Mouse (Mus musculus) forebrain, embryonic 14.5 days (tissue): Measurements from ENCODE around the gene Tob1. TPM values are rescaled to one million over a fixed set of nuclear protein-coding genes. Genes with fewer than 3 reads are reported as not detected.

ENCODE experiments used
- ATAC-seq: fragments of 200-750 bp; cut with Nextera tagmentation; 2 replicates; pipeline ENCODE4 v1.8.0; 2017; ENCODE audit warnings: mild to moderate bottlenecking, moderate library complexity
- DNase-seq: peaks from one replicate; pipeline ENCODE4 v3.0.0-alpha.2; 2015; ENCODE audit warnings: low spot score
- H3K27ac ChIP-seq: fragments of 300-500 bp; sonication (generic); 2 replicates; pipeline ENCODE4 v1.5.1; 2014; ENCODE audit warnings: low read depth, mild to moderate bottlenecking, control low read depth, low read length, moderate library complexity
- H3K27me3 ChIP-seq: fragments of 300-500 bp; sonication (generic); replicated peaks from 2 replicates; pipeline ENCODE4 v1.6.1; 2014; ENCODE audit warnings: low read length, control low read depth, mixed read lengths; ENCODE audit not compliant: control insufficient read depth, insufficient read depth
- H3K36me3 ChIP-seq: fragments of 300-500 bp; sonication (generic); 2 replicates; pipeline ENCODE4 v1.6.1; 2014; ENCODE audit warnings: low read length, control low read depth; ENCODE audit not compliant: control insufficient read depth, insufficient read depth
- H3K4me1 ChIP-seq: fragments of 300-500 bp; sonication (generic); 2 replicates; pipeline ENCODE4 v1.6.1; 2014; ENCODE audit warnings: antibody characterized with exemption, low read length, control low read depth; ENCODE audit not compliant: control insufficient read depth, insufficient read depth
- H3K4me2 ChIP-seq: fragments of 300-500 bp; sonication (generic); 2 replicates; pipeline ENCODE4 v1.6.1; 2014; ENCODE audit warnings: mild to moderate bottlenecking, control low read depth, low read length
- H3K4me3 ChIP-seq: fragments of 300-500 bp; sonication (generic); 2 replicates; pipeline ENCODE4 v1.5.1; 2014; ENCODE audit warnings: low read depth, low read length, control low read depth
- H3K9ac ChIP-seq: fragments of 300-500 bp; sonication (generic); 2 replicates; pipeline ENCODE4 v1.6.1; 2014; ENCODE audit warnings: mild to moderate bottlenecking, low read length, control low read depth, moderate library complexity
- H3K9me3 ChIP-seq: fragments of 300-500 bp; sonication (generic); replicated peaks from 2 replicates; pipeline ENCODE4 v1.6.1; 2016; ENCODE audit warnings: low read length, control low read depth, mixed read lengths; ENCODE audit not compliant: control insufficient read depth
- WGBS: fragments of 180-500 bp; shearing (Covaris S2); extraction: QIAGEN DNeasy Blood & Tissue Kit; methylation state at CpG from one replicate; pipeline ENCODE4 v1.1.7; 2014; 5-methylcytosine and 5-hydroxymethylcytosine counted together
- polyA plus RNA-seq: library from polyadenylated mRNA; unstranded; fragments of >200 nt; fragmentation: Nextera tagmentation; extraction: Ambion mirVana; gene quantifications from 2 replicates; pipeline ENCODE4 v1.2.1, GENCODE M21; 2014

Gene Tob1
- polyA plus RNA-seq, 1 experiment from 2014 or later: 32.4 TPM

GRCm38 (mm10) chr11:94183671-94184070 is 27.6 kb upstream of the Tob1 start:
- Histone ChIP-seq H3K4me2 (no peak overlapping the region), H3K27ac (no peak overlapping the region), H3K36me3 (no peaks in the 10 kb centered on the region), H3K27me3 (no peaks in the 10 kb centered on the region), H3K4me3 (no peak overlapping the region), H3K9me3 (no peaks in the 10 kb centered on the region), H3K9ac (no peak overlapping the region), H3K4me1 (no peaks in the 10 kb centered on the region)
- WGBS: 82% methylated on average over 2 of the region's 2 CpGs
- ATAC-seq (no peak), DNase-seq (no peak)

- ATAC-seq (no peak), DNase-seq (no peak)
- H3K4me3 ChIP-seq: no peak overlapping the region
- no peaks in the 10 kb centered on the region for H3K36me3 ChIP-seq
- no peak overlapping the region; the same call in 1 of the 2 replicates for H3K27ac ChIP-seq
- no peaks in the 10 kb centered on the region for H3K9me3 ChIP-seq
- H3K4me1 ChIP-seq: no peaks in the 10 kb centered on the region
- WGBS: 77% methylated on average over 10 of the region's 10 CpGs
- H3K27me3 ChIP-seq: no peaks in the 10 kb centered on the region
- no peak overlapping the region for H3K4me2 ChIP-seq
- H3K9ac ChIP-seq: no peak overlapping the region
Observed at GRCm38 (mm10) chr11:94189579-94189978, 21.7 kb upstream of the Tob1 start.

- Histone ChIP-seq H3K27me3 (no peaks in the 10 kb centered on the region), H3K9me3 (no peaks in the 10 kb centered on the region), H3K36me3 (no peaks in the 10 kb centered on the region), H3K27ac (no peak overlapping the region), H3K4me1 (no peaks in the 10 kb centered on the region), H3K4me3 (no peak overlapping the region), H3K9ac (no peak overlapping the region), H3K4me2 (no peak overlapping the region)
- ATAC-seq (no peak), DNase-seq (no peak)
- WGBS: 88% methylated on average over 5 of the region's 5 CpGs
Observed at GRCm38 (mm10) chr11:94190665-94191064, 20.6 kb upstream of the Tob1 start.

- H3K27me3 ChIP-seq: no peaks in the 10 kb centered on the region
- no peak overlapping the region for H3K4me3 ChIP-seq
- no peak for DNase-seq
Observed at GRCm38 (mm10) chr11:94193109-94193508, 18.1 kb upstream of the Tob1 start.

GRCm38 (mm10) chr11:94196311-94196710 is 14.9 kb upstream of the Tob1 start:
- Histone ChIP-seq H3K4me1 (no peaks in the 10 kb centered on the region), H3K4me3 (no peak overlapping the region), H3K9ac (no peak overlapping the region), H3K27me3 (no peaks in the 10 kb centered on the region), H3K4me2 (no peak overlapping the region), H3K27ac (no peak overlapping the region), H3K9me3 (no peaks in the 10 kb centered on the region), H3K36me3 (no peaks in the 10 kb centered on the region)
- no peak for ATAC-seq
- 87% methylated on average over 3 of the region's 3 CpGs for WGBS
- DNase-seq: no peak

More at GRCm38 (mm10) chr11:94193109-94193508, 18.1 kb upstream of the Tob1 start:
- Histone ChIP-seq H3K36me3 (no peaks in the 10 kb centered on the region), H3K27ac (no peak overlapping the region), H3K4me1 (no peaks in the 10 kb centered on the region), H3K9me3 (no peaks in the 10 kb centered on the region), H3K9ac (no peak overlapping the region), H3K4me2 (no peak overlapping the region)
- ATAC-seq: no peak
- 72% methylated on average over 2 of the region's 2 CpGs for whole genome bisulfite sequencing

GRCm38 (mm10) chr11:94198405-94199146 is 12.7 kb upstream of the Tob1 start:
- H3K27me3 ChIP-seq: no peaks in the 10 kb centered on the region
- 90% methylated on average over 7 of the region's 7 CpGs for WGBS
- H3K4me2 ChIP-seq: no peak overlapping the region
- H3K27ac ChIP-seq: no peak overlapping the region
- DNase-seq (no peak), ATAC-seq (no peak)
- H3K9me3 ChIP-seq: no peaks in the 10 kb centered on the region
- H3K36me3 ChIP-seq: no peaks in the 10 kb centered on the region
- H3K9ac ChIP-seq: no peak overlapping the region
- H3K4me1 ChIP-seq: no peaks in the 10 kb centered on the region
- no peak overlapping the region for H3K4me3 ChIP-seq

- DNase-seq (no peak), ATAC-seq (no peak)
Observed at GRCm38 (mm10) chr11:94199771-94200170, 11.5 kb upstream of the Tob1 start.

GRCm38 (mm10) chr11:94200422-94200821 is 10.8 kb upstream of the Tob1 start:
- no peak for DNase-seq
- no peak for ATAC-seq
- 84% methylated on average over 4 of the region's 4 CpGs for WGBS
- Histone ChIP-seq H3K9me3 (no peaks in the 10 kb centered on the region), H3K4me2 (no peak overlapping the region), H3K27ac (no peak overlapping the region), H3K4me1 (no peaks in the 10 kb centered on the region), H3K4me3 (no peak overlapping the region), H3K36me3 (no peaks in the 10 kb centered on the region), H3K27me3 (no peaks in the 10 kb centered on the region), H3K9ac (no peak overlapping the region)

More at GRCm38 (mm10) chr11:94199771-94200170, 11.5 kb upstream of the Tob1 start:
- H3K27ac ChIP-seq: no peak overlapping the region
- no peaks in the 10 kb centered on the region for H3K9me3 ChIP-seq
- no peak overlapping the region for H3K4me3 ChIP-seq
- no peaks in the 10 kb centered on the region for H3K36me3 ChIP-seq
- H3K4me1 ChIP-seq: no peaks in the 10 kb centered on the region
- H3K27me3 ChIP-seq: no peaks in the 10 kb centered on the region
- WGBS: 80% methylated on average over 2 of the region's 2 CpGs
- no peak overlapping the region for H3K9ac ChIP-seq
- H3K4me2 ChIP-seq: no peak overlapping the region

GRCm38 (mm10) chr11:94202106-94202505 is 9.1 kb upstream of the Tob1 start:
- no peak overlapping the region for H3K4me2 ChIP-seq
- no peak overlapping the region for H3K27ac ChIP-seq
- no peak for DNase-seq
- no peak overlapping the region for H3K4me3 ChIP-seq
- no peak for ATAC-seq
- 95% methylated on average over 5 of the region's 5 CpGs for WGBS
- H3K4me1 ChIP-seq: no peaks in the 10 kb centered on the region
- H3K9ac ChIP-seq: no peak overlapping the region
- no peaks in the 10 kb centered on the region for H3K9me3 ChIP-seq
- no peaks in the 10 kb centered on the region for H3K27me3 ChIP-seq
- no peaks in the 10 kb centered on the region for H3K36me3 ChIP-seq
